Mouse (Mus musculus) CH12.LX (cell line): Measurements from ENCODE around the gene Xlr. TPM values are rescaled to one million over a fixed set of nuclear protein-coding genes. Genes with fewer than 3 reads are reported as not detected.

Experiments used
- DNase-seq: peaks from one replicate; pipeline ENCODE4 v3.0.0-alpha.2; 2013; ENCODE audit errors: extremely low read depth
- H3K27ac ChIP-seq: 2 replicates; pipeline ENCODE4 v1.5.1; 2012; ENCODE audit warnings: low read depth, mild to moderate bottlenecking, control low read depth, moderate library complexity; ENCODE audit not compliant: insufficient read depth
- H3K27me3 ChIP-seq: replicated peaks from 2 replicates; pipeline ENCODE3; 2012; ENCODE audit warnings: inconsistent platforms
- H3K36me3 ChIP-seq, 2 experiments: replicated peaks in 1 of 2; 2 replicates each; pipeline versions ENCODE3 to v1.6.1; 2012; ENCODE audit warnings: inconsistent platforms in 1 of 2, low read length in 1 of 2, mild to moderate bottlenecking in 1 of 2, mixed read lengths in 1 of 2, moderate library complexity in 1 of 2; ENCODE audit not compliant: control insufficient read depth in 1 of 2, insufficient read depth in 1 of 2
- H3K4me1 ChIP-seq, 2 experiments: 2 replicates each; pipeline ENCODE4 v1.6.1; 2012; ENCODE audit warnings: inconsistent platforms in 1 of 2, moderate library complexity in 1 of 2; ENCODE audit not compliant: insufficient read depth in 2 of 2, control insufficient read depth in 1 of 2
- H3K4me2 ChIP-seq: 2 replicates; pipeline ENCODE4 v1.6.1; 2012; ENCODE audit warnings: low read depth, mild to moderate bottlenecking, control low read depth; ENCODE audit not compliant: poor library complexity, insufficient read depth, severe bottlenecking
- H3K4me3 ChIP-seq, 3 experiments: fragments of 150-350 bp in 1 of 3; sonication (generic) in 1 of 3; replicated peaks in 1 of 3; 2 replicates each; pipeline versions ENCODE3 to v1.5.1; 2011 to 2012; ENCODE audit warnings: low read depth in 2 of 3, low read length in 2 of 3, mild to moderate bottlenecking in 2 of 3, moderate library complexity in 2 of 3, control low read depth in 1 of 3, improper control_type of control experiment in 1 of 3, inconsistent platforms in 1 of 3, mixed read lengths in 1 of 3; ENCODE audit not compliant: poor library complexity in 1 of 3
- H3K79me2 ChIP-seq: replicated peaks from 2 replicates; pipeline ENCODE4 v1.6.1; 2012; ENCODE audit warnings: mild to moderate bottlenecking, moderate library complexity; ENCODE audit not compliant: control insufficient read depth, poor library complexity, insufficient read depth, severe bottlenecking; ENCODE audit errors: extremely low read depth
- H3K9ac ChIP-seq: 2 replicates; pipeline ENCODE4 v1.6.1; 2012; ENCODE audit warnings: low read depth, mild to moderate bottlenecking, control low read depth, moderate library complexity; ENCODE audit not compliant: insufficient read depth
- H3K9me3 ChIP-seq: replicated peaks from 2 replicates; pipeline ENCODE3; 2012; ENCODE audit warnings: low read length, inconsistent platforms, mixed read lengths
- BHLHE40 ChIP-seq: IDR thresholded peaks from 2 replicates; pipeline ENCODE4 v1.6.1; 2011; ENCODE audit warnings: mild to moderate bottlenecking, low read depth, low read length, improper control_type of control experiment
- GABPA ChIP-seq: IDR thresholded peaks from 2 replicates; pipeline ENCODE4 v1.6.1; 2012; ENCODE audit warnings: low read depth, low read length, improper control_type of control experiment, inconsistent platforms; ENCODE audit not compliant: insufficient replicate concordance
- JUND ChIP-seq: conservative IDR thresholded peaks from 2 replicates; pipeline ENCODE4 v1.6.1; 2011; ENCODE audit warnings: low read depth, low read length, improper control_type of control experiment
- MAX ChIP-seq: IDR thresholded peaks from 2 replicates; pipeline ENCODE4 v1.6.1; 2011; ENCODE audit warnings: low read length, improper control_type of control experiment
- UBTF ChIP-seq: IDR thresholded peaks from 2 replicates; pipeline ENCODE4 v1.6.1; 2012; ENCODE audit warnings: low read depth, mild to moderate bottlenecking, inconsistent platforms, low read length, improper control_type of control experiment, moderate library complexity
- USF2 ChIP-seq: conservative IDR thresholded peaks from 2 replicates; pipeline ENCODE4 v1.6.1; 2011; ENCODE audit warnings: low read depth, low read length, improper control_type of control experiment
- dilution Hi-C: fragments of 300-500 bp; cut with MboI; formaldehyde crosslinking; loops from 2 replicates; pipeline ENCODE4 v1.14.3; 2020; ENCODE audit warnings: low sequenced_read_pairs; ENCODE audit not compliant: extremely low pct_unique_long_range_greater_than_20kb, extremely low pct_ligation_motif_present
- in situ Hi-C: fragments of 300-500 bp; cut with MboI; formaldehyde crosslinking; loops from 3 replicates; pipeline ENCODE4 v1.14.3; 2019; ENCODE audit warnings: low sequenced_read_pairs, low pct_ligation_motif_present, low pct_unique_long_range_greater_than_20kb, mixed read lengths
- polyA plus RNA-seq: library from polyadenylated mRNA; unstranded; fragments of >175 nt; gene quantifications from 2 replicates; pipeline ENCODE4 v1.2.1, GENCODE M21; 2012; ENCODE audit warnings: low read depth; ENCODE audit not compliant: insufficient read length
- total RNA-seq, 2 experiments: library from RNA; depleted of rRNA; stranded (reverse); fragments of 300-350 nt in 1 of 2; fragments of >200 nt in 1 of 2; gene quantifications; 2 replicates each; pipeline ENCODE4 v1.2.3; 2012 to 2014

The Xlr gene
- total and polyA plus RNA-seq, 3 experiments: 2.8 to 27.2 (median 13.4) TPM

- no peaks in the 10 kb centered on the region for H3K9me3 ChIP-seq
- no peaks in the 10 kb centered on the region for H3K4me1 ChIP-seq
- no peak overlapping the region for H3K4me2 ChIP-seq
- in situ Hi-C loops (no loop called here), dilution Hi-C loops (no loop called here)
- H3K4me3 ChIP-seq: no peak overlapping the region
- no peak for TF ChIP-seq JUND
- no peak for TF ChIP-seq USF2
- no peak for TF ChIP-seq UBTF
- TF ChIP-seq MAX: no peak
- no peak for TF ChIP-seq BHLHE40
- no peak for TF ChIP-seq GABPA
- H3K9ac ChIP-seq: no peak overlapping the region
- H3K27me3 ChIP-seq: no peaks in the 10 kb centered on the region
- DNase-seq: no peak
- H3K36me3 ChIP-seq: no peaks in the 10 kb centered on the region
- H3K79me2 ChIP-seq: no peaks in the 10 kb centered on the region
- H3K27ac ChIP-seq: no peak overlapping the region
These were observed 68.5 kb downstream of the Xlr start for GRCm38 (mm10) chrX:53728967-53729366.

Other genes starting within 250 kb of the Xlr start
- gene Rtl8c, start 189.7 kb downstream of the Xlr start, total RNA-seq (2012; rRNA removed): 2.1 and 2.5 TPM in 2 replicates
- gene Rtl8c, start 189.7 kb downstream of the Xlr start, total RNA-seq (2014; rRNA removed): 1.7 TPM in 1 of 2 replicates, not detected in the other
- 5.5 and 6.4 TPM in 2 replicates for gene Rtl8c, start 189.7 kb downstream of the Xlr start, polyA plus RNA-seq
- gene Gm14597, start 188.7 kb downstream of the Xlr start, total RNA-seq (2012; rRNA removed): not detected in 2 replicates
- not detected in 2 replicates for gene Gm14597, start 188.7 kb downstream of the Xlr start, total RNA-seq (2014; rRNA removed)
- gene Gm14597, start 188.7 kb downstream of the Xlr start, polyA plus RNA-seq: 0.57 TPM in 1 of 2 replicates, not detected in the other
- 0.21 and 0.29 TPM in 2 replicates for gene Rtl8a, start 154.0 kb downstream of the Xlr start, total RNA-seq (2012; rRNA removed)
- gene Rtl8a, start 154.0 kb downstream of the Xlr start, total RNA-seq (2014; rRNA removed): not detected in 2 replicates
- 0.80 and 1.4 TPM in 2 replicates for gene Rtl8a, start 154.0 kb downstream of the Xlr start, polyA plus RNA-seq
- gene Rtl8b, start 127.3 kb downstream of the Xlr start, total RNA-seq (2012; rRNA removed): not detected in 2 replicates
- not detected in 2 replicates for gene Rtl8b, start 127.3 kb downstream of the Xlr start, total RNA-seq (2014; rRNA removed)
- gene Rtl8b, start 127.3 kb downstream of the Xlr start, polyA plus RNA-seq: not detected in 2 replicates
- not detected in 2 replicates for gene 4930502E18Rik, start 72.9 kb downstream of the Xlr start, total RNA-seq (2012; rRNA removed)
- 0.26 TPM in 1 of 2 replicates, not detected in the other for gene 4930502E18Rik, start 72.9 kb downstream of the Xlr start, total RNA-seq (2014; rRNA removed)
- not detected in 2 replicates for gene 4930502E18Rik, start 72.9 kb downstream of the Xlr start, polyA plus RNA-seq
- not detected in 2 replicates for gene 1700013H16Rik, start 39.9 kb downstream of the Xlr start, total RNA-seq (2012; rRNA removed)
- gene 1700013H16Rik, start 39.9 kb downstream of the Xlr start, total RNA-seq (2014; rRNA removed): not detected in 2 replicates
- gene 1700013H16Rik, start 39.9 kb downstream of the Xlr start, polyA plus RNA-seq: not detected in 2 replicates
- not detected in 2 replicates for gene Zfp36l3, start 21.3 kb downstream of the Xlr start, total RNA-seq (2012; rRNA removed)
- not detected in 2 replicates for gene Zfp36l3, start 21.3 kb downstream of the Xlr start, total RNA-seq (2014; rRNA removed)
- gene Zfp36l3, start 21.3 kb downstream of the Xlr start, polyA plus RNA-seq: not detected in 2 replicates